In the genomic region with DNA sequence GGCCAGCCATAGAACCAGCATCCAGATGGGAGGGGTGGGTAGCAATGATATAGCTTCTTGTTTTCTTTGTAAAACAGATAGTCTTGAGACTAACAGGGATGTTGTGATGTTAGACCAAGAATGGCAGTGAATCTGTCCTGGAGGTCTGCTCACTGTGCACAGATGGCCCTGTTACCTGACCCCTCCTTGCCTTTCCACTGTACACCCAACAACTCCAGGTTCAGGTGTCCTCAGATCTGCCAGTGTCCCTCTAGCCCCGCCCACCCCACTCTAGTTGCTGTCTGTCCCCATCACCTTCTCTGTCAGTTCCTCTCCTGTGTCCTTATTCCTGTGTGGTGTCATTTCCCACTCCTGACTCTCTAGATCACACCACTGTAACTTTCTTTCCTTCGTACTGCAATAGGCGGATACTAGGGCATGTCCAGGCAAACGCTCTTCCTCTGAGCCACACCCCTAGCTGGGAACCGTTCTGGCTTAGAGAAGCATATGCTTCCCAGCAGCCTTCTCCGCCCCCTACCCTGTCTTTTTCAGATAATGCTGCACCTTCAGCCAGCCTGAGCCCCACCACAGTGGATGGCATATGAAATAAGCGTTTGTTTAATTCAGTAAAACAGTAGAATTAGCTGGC, we compare ENCODE assay signal across 19 mouse cellular contexts. TPM values are rescaled to one million over a fixed set of nuclear protein-coding genes. Genes with fewer than 3 reads are reported as not detected.
DNase-seq lines count a peak whose midpoint lies in the region; ATAC-seq and TF ChIP-seq lines count a peak whose summit lies in the region.
"Had no signal": no experiment of that assay in that cellular context is flagged by ENCODE, and none has a peak within 500 bp of the region (broad histone marks: within the 10 kb centered on the region; RNA-seq: fewer than 3 reads in every experiment).

No protein-coding gene starts in this region.

- no peak for DNase-seq in layer of hippocampus, adult 2 months (ENCODE audit: low spot score in 2 of 2)
- no peak for DNase-seq in layer of hippocampus, adult 9-11 months
- DNase-seq in ES-E14 (ENCODE audit: low read depth, low spot score) = no peak
- no peak for DNase-seq in gastrocnemius, postnatal 14 days
- DNase-seq in right cerebral cortex, postnatal 10 days (ENCODE audit: low spot score in 2 of 2) = no peak
- DNase-seq: cerebellum, adult 11-12 months; gastrocnemius, postnatal 10 days; kidney, adult 9 months; right cerebral cortex, adult 18-20 months; thymus, postnatal 14 days had no signal

- no peak overlapping the region for H3K4me3 ChIP-seq in forebrain, embryonic 13.5 days
- no peak overlapping the region for H3K4me3 ChIP-seq in forebrain, embryonic 16.5 days (replicated peaks; ENCODE audit: low read length)
- H3K4me3 ChIP-seq in layer of hippocampus, adult 2 months = no peak overlapping the region; the same call in 1 of the 2 replicates
- no peak overlapping the region for H3K4me3 ChIP-seq in ES-E14 (ENCODE audit: insufficient read depth in 1 of 2, low read depth in 1 of 2, low read length in 2 of 2, poor library complexity in 1 of 2, severe bottlenecking in 1 of 2)
- H3K4me3 ChIP-seq: erythroblast, embryonic 14.5 days; heart, embryonic 13.5 days; limb, embryonic 13.5 days; megakaryocyte, embryonic 14.5 days had no signal

- in situ Hi-C loops in ES-E14 (cut with MboI; ENCODE audit: low sequenced_read_pairs in 2 of 2, unreplicated experiment in 2 of 2) = loop anchor here (25.0 kb wide), 2 partner anchors 120 to 370 kb away; a partner anchor contains a TSS

- intact Hi-C loops in gastrocnemius, postnatal 14 days (cut with DNase I; ENCODE audit: low total_unique reads) = no loop called here

- peak; percentile 57; the same call in 1 of the 2 replicates for ATAC-seq in forebrain, embryonic 13.5 days
- ATAC-seq in forebrain, embryonic 16.5 days = no peak
- peak; percentile 38 for ATAC-seq in megakaryocyte-erythroid progenitor cell, adult 5-6 weeks (replicated peaks; ENCODE audit: low FRiP score, low TSS enrichment, poor library complexity, severe bottlenecking)

- H3K27me3 ChIP-seq in forebrain, embryonic 13.5 days = no peaks in the 10 kb centered on the region
- no peaks in the 10 kb centered on the region for H3K27me3 ChIP-seq in forebrain, embryonic 16.5 days (replicated peaks; ENCODE audit: control insufficient read depth, insufficient read depth, low read length)
- H3K27me3 ChIP-seq: heart, embryonic 13.5 days; limb, embryonic 13.5 days; megakaryocyte, embryonic 14.5 days had no signal

- WGBS in forebrain, embryonic 13.5 days = 76% methylated on average over 7 of the region's 7 CpGs
- WGBS in forebrain, embryonic 16.5 days = 74% methylated on average over 7 of the region's 7 CpGs

- H3K9ac ChIP-seq in forebrain, embryonic 13.5 days = no peak overlapping the region
- H3K9ac ChIP-seq in forebrain, embryonic 16.5 days (replicated peaks; ENCODE audit: low read depth, low read length) = no peak overlapping the region
- no peak overlapping the region for H3K9ac ChIP-seq in ES-E14 (ENCODE audit: insufficient read depth, low read depth, low read length, poor library complexity, severe bottlenecking)
- H3K9ac ChIP-seq: heart, embryonic 13.5 days; limb, embryonic 13.5 days had no signal

- H3K27ac ChIP-seq in forebrain, embryonic 13.5 days = peak overlapping the region; percentile 28
- H3K27ac ChIP-seq in forebrain, embryonic 16.5 days (ENCODE audit: low read length) = no peak overlapping the region
- peak overlapping the region; percentile 85 for H3K27ac ChIP-seq in layer of hippocampus, adult 2 months
- H3K27ac ChIP-seq in ES-E14 (ENCODE audit: insufficient read depth, low read depth, low read length, poor library complexity, severe bottlenecking) = peak overlapping the region; percentile 74
- H3K27ac ChIP-seq: heart, embryonic 13.5 days; limb, embryonic 13.5 days had no signal

- no peak overlapping the region for H3K4me2 ChIP-seq in forebrain, embryonic 13.5 days
- no peak overlapping the region for H3K4me2 ChIP-seq in forebrain, embryonic 16.5 days (ENCODE audit: low read length)
- H3K4me2 ChIP-seq: heart, embryonic 13.5 days; limb, embryonic 13.5 days had no signal

- H3K4me1 ChIP-seq in forebrain, embryonic 13.5 days = peaks cover 15% of the 10 kb centered on the region
- peaks cover 13% of the 10 kb centered on the region for H3K4me1 ChIP-seq in forebrain, embryonic 16.5 days (replicated peaks; ENCODE audit: control insufficient read depth, insufficient read depth, low read length)
- no peaks in the 10 kb centered on the region for H3K4me1 ChIP-seq in ES-E14 (ENCODE audit: control insufficient read depth in 2 of 2, insufficient read depth in 2 of 2, low read length in 2 of 2, poor library complexity in 1 of 2)

- peaks cover 15% of the 10 kb centered on the region for H3K36me3 ChIP-seq in forebrain, embryonic 13.5 days (ENCODE audit: poor library complexity, severe bottlenecking)
- peaks cover 10% of the 10 kb centered on the region for H3K36me3 ChIP-seq in forebrain, embryonic 16.5 days (ENCODE audit: control insufficient read depth, insufficient read depth)
- peaks cover 10% of the 10 kb centered on the region; the same call in 1 of the 2 replicates for H3K36me3 ChIP-seq in ES-E14 (ENCODE audit: control insufficient read depth, insufficient read depth, low read length, poor library complexity, severe bottlenecking)

- no peaks in the 10 kb centered on the region for H3K9me3 ChIP-seq in forebrain, embryonic 13.5 days (replicated peaks)
- no peaks in the 10 kb centered on the region for H3K9me3 ChIP-seq in forebrain, embryonic 16.5 days (ENCODE audit: control insufficient read depth, low read length)
- peaks cover 11% of the 10 kb centered on the region for H3K9me3 ChIP-seq in ES-E14 (ENCODE audit: control insufficient read depth, insufficient read depth, low read depth, low read length)
- H3K9me3 ChIP-seq: heart, embryonic 13.5 days; limb, embryonic 13.5 days; megakaryocyte, embryonic 14.5 days had no signal

- no peak for TF ChIP-seq CTCF in layer of hippocampus, adult 2 months (conservative IDR thresholded peaks at IDR 0.05)

TF ChIP-seq in ES-E14, 5 proteins besides CTCF, POLR2A, EP300 and RAD21:
- TF ChIP-seq HCFC1 (IDR thresholded peaks at IDR 0.05; ENCODE audit: borderline replicate concordance, insufficient read depth, low read length) = no peak
- no peak for TF ChIP-seq ZNF384 (IDR thresholded peaks at IDR 0.05; ENCODE audit: low read depth, low read length)
- no peak for TF ChIP-seq CHD2 (IDR thresholded peaks at IDR 0.05; ENCODE audit: low read depth, low read length)
- TF ChIP-seq ZC3H11A (IDR thresholded peaks at IDR 0.05; ENCODE audit: borderline replicate concordance, low read depth, low read length) = no peak
- TF ChIP-seq MAFK (IDR thresholded peaks at IDR 0.05; ENCODE audit: insufficient read depth, low read depth, low read length) = no peak
TF ChIP-seq in ES-E14: peak in this region for 0.

RNA-seq across cellular contexts. Expression of a gene that starts 18.3 kb away (rescaled TPM):
- 7.3 and 7.7 TPM in 2 replicates for polyA plus RNA-seq in forebrain, embryonic 13.5 days (2015; fragmentation: Nextera tagmentation; extraction: Ambion mirVana)
- polyA plus RNA-seq in forebrain, embryonic 16.5 days (2015; fragmentation: Nextera tagmentation; extraction: Ambion mirVana) = 11.2 and 12.8 TPM in 2 replicates
- total RNA-seq in layer of hippocampus, adult 2 months (2021) = not detected
- 0.98 and 1.5 TPM in 2 replicates for total RNA-seq in ES-E14 (2012; rRNA removed)
- total RNA-seq in megakaryocyte-erythroid progenitor cell, adult 5-6 weeks (2014; fragmentation: Nextera tagmentation) = not detected in 2 replicates
- not detected in 2 replicates for total RNA-seq in megakaryocyte-erythroid progenitor cell, adult 5-6 weeks (2017)
- 10 to 100 TPM in 1 of 2 experiments, 1 to 10 TPM in 1; 9.6 to 24.2 TPM for total RNA-seq in gastrocnemius, postnatal 14 days (2021)
- polyA plus RNA-seq: erythroblast, embryonic 14.5 days had no signal

RNA-seq across cellular contexts. Expression of a gene that starts 22.6 kb away (rescaled TPM):
- not detected in 2 replicates for polyA plus RNA-seq in forebrain, embryonic 13.5 days (2015; fragmentation: Nextera tagmentation; extraction: Ambion mirVana)
- 0.48 TPM in 1 of 2 replicates, not detected in the other for polyA plus RNA-seq in forebrain, embryonic 16.5 days (2015; fragmentation: Nextera tagmentation; extraction: Ambion mirVana)
- total RNA-seq in layer of hippocampus, adult 2 months (2021) = not detected
- total RNA-seq in ES-E14 (2012; rRNA removed) = not detected in 2 replicates
- not detected in 2 replicates for total RNA-seq in megakaryocyte-erythroid progenitor cell, adult 5-6 weeks (2014; fragmentation: Nextera tagmentation)
- total RNA-seq in megakaryocyte-erythroid progenitor cell, adult 5-6 weeks (2017) = not detected in 2 replicates
- not detected for total RNA-seq in gastrocnemius, postnatal 14 days (2021)
- total RNA-seq: gastrocnemius, postnatal 10 days had no signal
- polyA plus RNA-seq: cortical plate, adult 2 months; erythroblast, embryonic 14.5 days; heart, embryonic 13.5 days; limb, embryonic 13.5 days; neural tube, embryonic 14.5 days had no signal

RNA-seq across cellular contexts. Expression of a gene that starts 22.7 kb away (rescaled TPM):
- polyA plus RNA-seq in forebrain, embryonic 13.5 days (2015; fragmentation: Nextera tagmentation; extraction: Ambion mirVana) = 103 and 110 TPM in 2 replicates
- 204 and 205 TPM in 2 replicates for polyA plus RNA-seq in forebrain, embryonic 16.5 days (2015; fragmentation: Nextera tagmentation; extraction: Ambion mirVana)
- total RNA-seq in layer of hippocampus, adult 2 months (2021) = 100 to 1,000 TPM; 984 to 990 TPM
- 30.8 and 33.7 TPM in 2 replicates for total RNA-seq in ES-E14 (2012; rRNA removed)
- total RNA-seq in megakaryocyte-erythroid progenitor cell, adult 5-6 weeks (2014; fragmentation: Nextera tagmentation) = 7.6 and 8.8 TPM in 2 replicates
- total RNA-seq in megakaryocyte-erythroid progenitor cell, adult 5-6 weeks (2017) = 14.2 and 14.3 TPM in 2 replicates
- total RNA-seq in gastrocnemius, postnatal 14 days (2021) = 10 to 100 TPM; 75.2 to 93.8 TPM

Comparison
In these comparisons a context has a peak if more than half of its experiments do, and no peak if none do; other contexts are left out.
1. RNA of a gene that starts 22.7 kb away (total RNA-seq): 984 to 990 TPM in layer of hippocampus, adult 2 months; 75.2 to 93.8 TPM in gastrocnemius, postnatal 14 days, 30.8 to 33.7 TPM in ES-E14 and 7.6 to 14.3 TPM in megakaryocyte-erythroid progenitor cell, adult 5-6 weeks; every median in the first group is over 10 times any median in the second.